Comparison of ENCODE assay signal across 17 mouse cellular contexts in genomic region chr3:149436944-149437343, GRCm38 (mm10).
"Had no signal": no experiment of that assay in that cellular context is flagged by ENCODE, and none has a peak within 500 bp of the region (broad histone marks: within the 10 kb centered on the region; RNA-seq: fewer than 3 reads in every experiment).

No protein-coding gene starts in this region.

- H3K9me3 ChIP-seq: limb, embryonic 12.5 days; limb, embryonic 15.5 days; liver, embryonic 13.5 days; lung, embryonic 15.5 days had no signal

- H3K27me3 ChIP-seq: limb, embryonic 12.5 days; limb, embryonic 15.5 days; liver, embryonic 13.5 days; lung, embryonic 15.5 days had no signal

- ATAC-seq: inflammation-experienced regulatory T-cells, adult 6 months; intestine, embryonic 16.5 days had no signal

- H3K36me3 ChIP-seq: limb, embryonic 12.5 days; limb, embryonic 15.5 days; liver, embryonic 13.5 days; lung, embryonic 15.5 days had no signal

- H3K27ac ChIP-seq: limb, embryonic 12.5 days; limb, embryonic 15.5 days; liver, embryonic 13.5 days; lung, embryonic 15.5 days; stomach, postnatal 0 days had no signal

- H3K4me1 ChIP-seq: limb, embryonic 12.5 days; limb, embryonic 15.5 days; liver, embryonic 13.5 days had no signal

- H3K4me3 ChIP-seq: limb, embryonic 12.5 days; limb, embryonic 15.5 days; liver, embryonic 13.5 days; lung, embryonic 15.5 days had no signal

- H3K9ac ChIP-seq: limb, embryonic 15.5 days; liver, embryonic 13.5 days; lung, embryonic 15.5 days had no signal

- H3K4me2 ChIP-seq: limb, embryonic 12.5 days; limb, embryonic 15.5 days; liver, embryonic 13.5 days; lung, embryonic 15.5 days; midbrain, embryonic 11.5 days had no signal

- DNase-seq: kidney, adult 18-20 months; kidney, postnatal 14 days; kidney, postnatal 4 days; left cerebral cortex, postnatal 4 days; liver, embryonic 13.5 days; midbrain, embryonic 14.5 days; right cerebral cortex, adult 18-20 months; right cerebral cortex, postnatal 14 days; thymus, adult 2 months; thymus, postnatal 14 days had no signal
